Mouse (Mus musculus) adrenal gland, postnatal 4 days (tissue): Measurements from ENCODE around the gene Kif26b. TPM values are rescaled to one million over a fixed set of nuclear protein-coding genes. Genes with fewer than 3 reads are reported as not detected.

Source experiments
- DNase-seq, 2 experiments: peaks; one replicate each; pipeline ENCODE4 v3.0.0; 2021 to 2022; ENCODE audit warnings: low spot score in 2 of 2, mixed read lengths in 2 of 2
- total RNA-seq, 2 experiments: library from RNA; stranded (reverse); gene quantifications; 2 replicates each; pipeline ENCODE4 v1.2.3; 2021

Kif26b gene
- total RNA-seq, 2 experiments from 2014 or later, result 7.3 to 16.2 TPM

- DNase-seq, result no peak
Observed at GRCm38 (mm10) chr1:178981641-178982040, 452.7 kb downstream of the Kif26b start.

- no peak for DNase-seq
Observed at GRCm38 (mm10) chr1:178988176-178988575, 459.3 kb downstream of the Kif26b start.

Other genes starting within 250 kb of the Kif26b start
- 10 to 100 TPM; 76.2 to 81.3 TPM for gene Cox20, start 210.0 kb upstream of the Kif26b start, total RNA-seq
- gene Hnrnpu, start 191.3 kb upstream of the Kif26b start, total RNA-seq, result 100 to 1,000 TPM; 475 to 530 TPM
- 1 to 10 TPM; 3.7 to 4.1 TPM for gene Efcab2, start 123.0 kb upstream of the Kif26b start, total RNA-seq